Mouse (Mus musculus): ENCODE results near the gene Vcl. TPM values are rescaled to one million over a fixed set of nuclear protein-coding genes. Genes with fewer than 3 reads are reported as not detected.
A peak's percentile ranks its signal among the peaks of the same experiment; 100 is the strongest.

The Vcl gene
- polyA plus RNA-seq, 2 experiments, result 64.1 to 67.4 TPM

DNA sequence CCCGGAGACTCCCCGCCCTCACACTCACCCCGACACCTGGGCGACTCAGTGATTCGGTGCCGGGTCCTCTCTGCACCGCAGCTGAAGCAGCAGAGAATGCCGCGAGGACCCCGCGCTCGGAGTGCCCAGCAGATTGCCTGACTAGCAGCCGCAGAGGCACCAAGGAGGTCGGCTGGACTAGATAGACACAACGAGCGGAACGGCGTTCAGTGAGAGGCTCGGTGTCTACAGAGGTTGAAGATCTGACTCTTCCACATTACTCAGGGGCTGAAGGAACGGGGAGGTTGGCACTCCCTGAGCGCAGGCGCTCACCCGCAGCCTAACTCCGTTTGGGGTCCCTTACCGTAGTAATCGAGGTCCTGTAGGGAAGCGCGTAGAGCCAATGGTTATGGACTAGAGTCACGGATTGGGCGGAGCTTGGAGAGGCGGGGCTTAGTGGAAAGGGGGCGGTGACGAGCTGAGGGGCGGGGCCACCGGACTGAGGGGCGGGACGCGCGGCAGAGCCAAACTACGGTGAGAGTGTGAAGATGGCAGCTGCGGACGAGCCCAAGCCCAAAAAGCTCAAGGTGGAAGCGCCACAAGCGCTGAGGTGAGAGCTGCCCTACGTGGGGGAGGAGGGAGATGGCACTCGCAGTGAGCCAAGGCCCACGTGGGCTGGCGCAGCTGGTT lies 123.0 kb downstream of the Vcl start, which contains the start of the genes Ap3m1 and Adk:
Ap3m1 (minus strand) TSS at position 397 of the 669 bp plus-strand sequence.
Adk (plus strand) TSS at position 463 of the 669 bp plus-strand sequence.
- ATAC-seq (ENCODE audit: low FRiP score, low read depth) (peak; percentile 98), DNase-seq (ENCODE audit: low spot score) (peak; percentile 95)
- Histone ChIP-seq H3K9ac (ENCODE audit: low read depth, low read length, severe bottlenecking) (peak within 1 kb of the TSS; percentile 77), H3K4me3 (replicated peaks; ENCODE audit: low read length) (peak within 1 kb of the TSS; percentile 91), H3K4me2 (replicated peaks; ENCODE audit: low read depth, low read length, severe bottlenecking) (peak within 1 kb of the TSS; percentile 83), H3K27ac (replicated peaks; ENCODE audit: low read depth, low read length) (peak within 1 kb of the TSS; percentile 94), H3K36me3 (ENCODE audit: control insufficient read depth, insufficient read depth, low read length) (0 out of 2 replicates have a peak, but pooled peaks cover 4% of the 10 kb centered on the region), H3K27me3 (ENCODE audit: control insufficient read depth, insufficient read depth, low read length) (no peaks in the 10 kb centered on the region), H3K4me1 (ENCODE audit: control insufficient read depth, insufficient read depth, low read length) (0 out of 2 replicates have a peak, but pooled peaks cover 3% of the 10 kb centered on the region), H3K9me3 (ENCODE audit: control insufficient read depth, low read length) (no peaks in the 10 kb centered on the region)
- no peak for TF ChIP-seq POLR2A (IDR thresholded peaks at IDR 0.05; ENCODE audit: borderline replicate concordance, extremely low read depth, insufficient read depth, insufficient read length)
- under 1% methylated on average over 45 of the region's 48 CpGs for WGBS

DNA sequence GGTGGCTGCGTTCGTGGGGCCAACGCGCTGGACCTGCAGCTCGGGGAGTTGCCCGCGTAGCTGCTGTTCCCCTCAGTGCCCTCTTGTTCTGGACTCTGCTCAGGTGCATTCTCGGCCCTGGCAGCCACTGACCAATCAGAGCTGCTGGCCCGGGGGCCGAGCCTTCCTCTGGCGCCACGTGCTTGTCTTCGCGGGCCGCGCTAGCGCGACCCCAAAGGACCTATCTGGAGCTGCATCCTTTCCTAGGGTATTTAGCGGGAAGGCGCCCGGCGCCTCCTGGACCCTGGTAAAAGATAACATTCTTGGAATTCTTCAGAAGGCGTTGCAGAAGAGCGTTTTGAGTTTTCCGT lies 123.6 kb downstream of the Vcl start:
- H3K4me3 ChIP-seq (replicated peaks; ENCODE audit: low read length), result peak overlapping the region; percentile 91

GRCm38 (mm10) chr14:21053151-21053550 lies 124.0 kb downstream of the Vcl start:
- Histone ChIP-seq H3K4me1 (ENCODE audit: control insufficient read depth, insufficient read depth, low read length) (0 out of 2 replicates have a peak, but pooled peaks cover 3% of the 10 kb centered on the region), H3K4me3 (replicated peaks; ENCODE audit: low read length) (peak overlapping the region; percentile 91), H3K27me3 (ENCODE audit: control insufficient read depth, insufficient read depth, low read length) (no peaks in the 10 kb centered on the region), H3K9ac (ENCODE audit: low read depth, low read length, severe bottlenecking) (peak overlapping the region; percentile 77), H3K9me3 (ENCODE audit: control insufficient read depth, low read length) (no peaks in the 10 kb centered on the region), H3K4me2 (replicated peaks; ENCODE audit: low read depth, low read length, severe bottlenecking) (peak overlapping the region; percentile 83), H3K27ac (replicated peaks; ENCODE audit: low read depth, low read length) (no peak overlapping the region), H3K36me3 (ENCODE audit: control insufficient read depth, insufficient read depth, low read length) (0 out of 2 replicates have a peak, but pooled peaks cover 4% of the 10 kb centered on the region)
- 5% methylated on average over 8 of the region's 8 CpGs for WGBS
- TF ChIP-seq POLR2A (IDR thresholded peaks at IDR 0.05; ENCODE audit: borderline replicate concordance, extremely low read depth, insufficient read depth, insufficient read length), result no peak
- no peak for DNase-seq (ENCODE audit: low spot score)
- ATAC-seq (ENCODE audit: low FRiP score, low read depth), result no peak

More for the DNA sequence above, 123.6 kb downstream of the Vcl start:
- ATAC-seq (ENCODE audit: low FRiP score, low read depth) (peak; percentile 73), DNase-seq (ENCODE audit: low spot score) (peak; percentile 72)
- no peak for TF ChIP-seq POLR2A (IDR thresholded peaks at IDR 0.05; ENCODE audit: borderline replicate concordance, extremely low read depth, insufficient read depth, insufficient read length)
- Histone ChIP-seq H3K4me1 (ENCODE audit: control insufficient read depth, insufficient read depth, low read length) (0 out of 2 replicates have a peak, but pooled peaks cover 3% of the 10 kb centered on the region), H3K27me3 (ENCODE audit: control insufficient read depth, insufficient read depth, low read length) (no peaks in the 10 kb centered on the region), H3K27ac (replicated peaks; ENCODE audit: low read depth, low read length) (peak overlapping the region; percentile 94), H3K9ac (ENCODE audit: low read depth, low read length, severe bottlenecking) (peak overlapping the region; percentile 77), H3K4me2 (replicated peaks; ENCODE audit: low read depth, low read length, severe bottlenecking) (peak overlapping the region; percentile 83), H3K9me3 (ENCODE audit: control insufficient read depth, low read length) (no peaks in the 10 kb centered on the region), H3K36me3 (ENCODE audit: control insufficient read depth, insufficient read depth, low read length) (0 out of 2 replicates have a peak, but pooled peaks cover 4% of the 10 kb centered on the region)
- WGBS, result 0% methylated on average over 25 of the region's 25 CpGs

- H3K27ac ChIP-seq (replicated peaks; ENCODE audit: low read depth, low read length), result no peak overlapping the region
Observed at GRCm38 (mm10) chr14:21053586-21053985, 124.4 kb downstream of the Vcl start.

DNA sequence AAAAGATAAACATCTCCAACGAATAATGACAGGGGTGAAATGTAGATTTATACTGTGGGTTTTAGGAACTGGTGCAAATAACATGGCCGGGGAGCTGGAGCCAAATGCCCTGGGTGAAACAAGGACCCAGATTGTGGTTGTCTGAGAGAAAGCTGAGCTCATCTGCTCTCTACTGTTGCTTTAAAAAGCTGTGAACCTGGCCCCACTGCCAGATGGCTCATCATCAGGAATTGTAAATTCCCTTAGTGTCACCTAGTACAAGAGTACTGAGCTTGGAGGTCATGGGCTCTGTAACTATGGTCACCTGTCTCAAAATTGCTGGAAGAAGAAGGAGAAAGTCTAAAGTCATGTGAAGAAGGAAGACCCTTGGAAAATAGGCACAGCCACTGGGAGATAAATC lies 129.8 kb downstream of the Vcl start:
- Histone ChIP-seq H3K4me3 (replicated peaks; ENCODE audit: low read length) (no peak overlapping the region), H3K27me3 (ENCODE audit: control insufficient read depth, insufficient read depth, low read length) (no peaks in the 10 kb centered on the region), H3K4me1 (ENCODE audit: control insufficient read depth, insufficient read depth, low read length) (no peaks in the 10 kb centered on the region; the same call in 1 of the 2 replicates), H3K27ac (replicated peaks; ENCODE audit: low read depth, low read length) (no peak overlapping the region), H3K9me3 (ENCODE audit: control insufficient read depth, low read length) (no peaks in the 10 kb centered on the region), H3K4me2 (replicated peaks; ENCODE audit: low read depth, low read length, severe bottlenecking) (no peak overlapping the region), H3K9ac (ENCODE audit: low read depth, low read length, severe bottlenecking) (no peak overlapping the region), H3K36me3 (ENCODE audit: control insufficient read depth, insufficient read depth, low read length) (0 out of 2 replicates have a peak, but pooled peaks cover 4% of the 10 kb centered on the region)
- no peak for DNase-seq (ENCODE audit: low spot score)
- no peak for ATAC-seq (ENCODE audit: low FRiP score, low read depth)
- no peak for TF ChIP-seq POLR2A (IDR thresholded peaks at IDR 0.05; ENCODE audit: borderline replicate concordance, extremely low read depth, insufficient read depth, insufficient read length)
- WGBS, result 82% methylated on average over 2 of the region's 2 CpGs

More at GRCm38 (mm10) chr14:21053586-21053985, 124.4 kb downstream of the Vcl start:
- TF ChIP-seq POLR2A (IDR thresholded peaks at IDR 0.05; ENCODE audit: borderline replicate concordance, extremely low read depth, insufficient read depth, insufficient read length), result no peak
- no peak overlapping the region for H3K9ac ChIP-seq (ENCODE audit: low read depth, low read length, severe bottlenecking)
- 0 out of 2 replicates have a peak, but pooled peaks cover 4% of the 10 kb centered on the region for H3K36me3 ChIP-seq (ENCODE audit: control insufficient read depth, insufficient read depth, low read length)
- peak overlapping the region; percentile 91 for H3K4me3 ChIP-seq (replicated peaks; ENCODE audit: low read length)
- peak overlapping the region; percentile 83 for H3K4me2 ChIP-seq (replicated peaks; ENCODE audit: low read depth, low read length, severe bottlenecking)
- H3K4me1 ChIP-seq (ENCODE audit: control insufficient read depth, insufficient read depth, low read length), result 0 out of 2 replicates have a peak, but pooled peaks cover 3% of the 10 kb centered on the region
- no peaks in the 10 kb centered on the region for H3K9me3 ChIP-seq (ENCODE audit: control insufficient read depth, low read length)
- 52% methylated on average over 7 of the region's 7 CpGs for WGBS
- DNase-seq (ENCODE audit: low spot score) (no peak), ATAC-seq (ENCODE audit: low FRiP score, low read depth) (no peak)
- no peaks in the 10 kb centered on the region for H3K27me3 ChIP-seq (ENCODE audit: control insufficient read depth, insufficient read depth, low read length)

Data from limb, embryonic 14.5 days (tissue).